35 mouse cellular contexts compared by ENCODE assay signal in genomic region chr11:58602800-58603560, GRCm38 (mm10). TPM values are rescaled to one million over a fixed set of nuclear protein-coding genes. Genes with fewer than 3 reads are reported as not detected.
DNase-seq lines count a peak whose midpoint lies in the region; ATAC-seq lines count a peak whose summit lies in the region.
"Had no signal": no experiment of that assay in that cellular context is flagged by ENCODE, and none has a peak within 500 bp of the region (broad histone marks: within the 10 kb centered on the region; RNA-seq: fewer than 3 reads in every experiment).

No protein-coding gene starts in this region.

- H3K9me3 ChIP-seq in hindbrain, embryonic 16.5 days (ENCODE audit: control insufficient read depth, low read length), result no peaks in the 10 kb centered on the region
- H3K9me3 ChIP-seq: embryonic facial prominence, embryonic 10.5 days; embryonic facial prominence, embryonic 15.5 days; forebrain, embryonic 12.5 days; hindbrain, embryonic 10.5 days; hindbrain, embryonic 15.5 days; kidney, embryonic 15.5 days; midbrain, embryonic 13.5 days had no signal

- H3K27me3 ChIP-seq in hindbrain, embryonic 16.5 days (replicated peaks; ENCODE audit: control insufficient read depth, insufficient read depth, low read length), result no peaks in the 10 kb centered on the region
- H3K27me3 ChIP-seq: embryonic facial prominence, embryonic 15.5 days; forebrain, embryonic 12.5 days; hindbrain, embryonic 15.5 days; kidney, embryonic 15.5 days; midbrain, embryonic 13.5 days had no signal

- no peak overlapping the region for H3K27ac ChIP-seq in hindbrain, embryonic 16.5 days (ENCODE audit: low read depth, low read length)
- H3K27ac ChIP-seq: embryonic facial prominence, embryonic 10.5 days; embryonic facial prominence, embryonic 15.5 days; forebrain, embryonic 12.5 days; hindbrain, embryonic 10.5 days; hindbrain, embryonic 15.5 days; kidney, embryonic 15.5 days; layer of hippocampus, adult 2 months; macrophage; midbrain, embryonic 13.5 days had no signal

- no peak overlapping the region for H3K4me3 ChIP-seq in hindbrain, embryonic 16.5 days (ENCODE audit: low read length)
- H3K4me3 ChIP-seq: embryonic facial prominence, embryonic 10.5 days; embryonic facial prominence, embryonic 15.5 days; forebrain, embryonic 12.5 days; hindbrain, embryonic 10.5 days; hindbrain, embryonic 15.5 days; kidney, embryonic 15.5 days; layer of hippocampus, adult 2 months; midbrain, embryonic 13.5 days had no signal

- H3K9ac ChIP-seq in hindbrain, embryonic 16.5 days (ENCODE audit: low read depth, low read length), result no peak overlapping the region
- H3K9ac ChIP-seq: embryonic facial prominence, embryonic 15.5 days; forebrain, embryonic 12.5 days; hindbrain, embryonic 15.5 days; kidney, embryonic 15.5 days; midbrain, embryonic 13.5 days had no signal

- ATAC-seq in hindbrain, embryonic 16.5 days, result no peak
- ATAC-seq: midbrain, embryonic 13.5 days had no signal

- H3K36me3 ChIP-seq in hindbrain, embryonic 16.5 days (ENCODE audit: control insufficient read depth, insufficient read depth, low read length), result no peaks in the 10 kb centered on the region
- H3K36me3 ChIP-seq: embryonic facial prominence, embryonic 10.5 days; embryonic facial prominence, embryonic 15.5 days; forebrain, embryonic 12.5 days; hindbrain, embryonic 10.5 days; hindbrain, embryonic 15.5 days; kidney, embryonic 15.5 days; midbrain, embryonic 13.5 days had no signal

- no peaks in the 10 kb centered on the region for H3K4me1 ChIP-seq in hindbrain, embryonic 16.5 days (ENCODE audit: control insufficient read depth, insufficient read depth, low read depth, low read length)
- H3K4me1 ChIP-seq: embryonic facial prominence, embryonic 10.5 days; embryonic facial prominence, embryonic 15.5 days; forebrain, embryonic 12.5 days; hindbrain, embryonic 10.5 days; hindbrain, embryonic 15.5 days; kidney, embryonic 15.5 days; midbrain, embryonic 13.5 days had no signal

- H3K4me2 ChIP-seq in hindbrain, embryonic 16.5 days (ENCODE audit: low read length), result no peak overlapping the region
- H3K4me2 ChIP-seq: embryonic facial prominence, embryonic 15.5 days; forebrain, embryonic 12.5 days; hindbrain, embryonic 15.5 days; kidney, embryonic 15.5 days; midbrain, embryonic 13.5 days had no signal

- peak; percentile 33 for DNase-seq in testis, postnatal 14 days (ENCODE audit: low spot score)
- no peak for DNase-seq in testis, postnatal 10 days (ENCODE audit: low spot score)
- peak; percentile 29 for DNase-seq in MEL-GATA-1-ER (ENCODE audit: extremely low read depth, low read depth)
- DNase-seq in c-Kit-positive CD71-positive TER-119-positive erythroid progenitor cells, embryonic 14.5 days (ENCODE audit: low spot score), result peak; percentile 10
- DNase-seq in layer of hippocampus, adult 9-10 months (ENCODE audit: low spot score), result no peak
- no peak for DNase-seq in thymus, postnatal 4 days
- DNase-seq: adrenal gland, postnatal 10 days; cerebellum, adult 2 months; cerebellum, postnatal 14 days; gastrocnemius, postnatal 14 days; heart, postnatal 14 days; kidney, adult 18-20 months; kidney, postnatal 25 days; layer of hippocampus, postnatal 36 days; left cerebral cortex, postnatal 4 days; thymus, postnatal 25 days had no signal

- WGBS in hindbrain, embryonic 16.5 days, result 82% methylated on average over 6 of the region's 6 CpGs

RNA-seq across cellular contexts. Expression of gene Olfr324, which starts 8.1 kb away (rescaled TPM):
- 0.08 and 0.30 TPM in 2 replicates for polyA plus RNA-seq in hindbrain, embryonic 16.5 days (2015; fragmentation: Nextera tagmentation; extraction: Ambion mirVana)
- polyA plus RNA-seq: C2C12; cerebellum, adult 2 months; embryonic facial prominence, embryonic 10.5 days; embryonic facial prominence, embryonic 15.5 days; forebrain, embryonic 12.5 days; heart, embryonic 14.5 days; hindbrain, embryonic 10.5 days; intestine, embryonic 14.5 days; kidney, embryonic 15.5 days; limb, embryonic 14.5 days; liver, embryonic 16.5 days; lung, embryonic 16.5 days; macrophage; midbrain, embryonic 13.5 days; stomach, embryonic 14.5 days; testis, adult 2 months had no signal

RNA-seq across cellular contexts. Expression of gene 2210407C18Rik, which starts 12.9 kb away (rescaled TPM):
- polyA plus RNA-seq in hindbrain, embryonic 16.5 days (2015; fragmentation: Nextera tagmentation; extraction: Ambion mirVana), result not detected in 2 replicates
- polyA plus RNA-seq: C2C12; cerebellum, adult 2 months; embryonic facial prominence, embryonic 10.5 days; embryonic facial prominence, embryonic 15.5 days; forebrain, embryonic 12.5 days; heart, embryonic 14.5 days; hindbrain, embryonic 10.5 days; hindbrain, embryonic 15.5 days; kidney, embryonic 15.5 days; limb, embryonic 14.5 days; liver, embryonic 16.5 days; lung, embryonic 16.5 days; macrophage; midbrain, embryonic 13.5 days; neural tube, embryonic 14.5 days; testis, adult 2 months had no signal

RNA-seq across cellular contexts. Expression of gene Olfr325, which starts 25.4 kb away (rescaled TPM):
- polyA plus RNA-seq in hindbrain, embryonic 16.5 days (2015; fragmentation: Nextera tagmentation; extraction: Ambion mirVana), result not detected in 2 replicates
- polyA plus RNA-seq: C2C12; cerebellum, adult 2 months; embryonic facial prominence, embryonic 10.5 days; embryonic facial prominence, embryonic 15.5 days; forebrain, embryonic 12.5 days; heart, embryonic 14.5 days; hindbrain, embryonic 10.5 days; hindbrain, embryonic 15.5 days; intestine, embryonic 14.5 days; kidney, embryonic 15.5 days; limb, embryonic 14.5 days; liver, embryonic 16.5 days; lung, embryonic 16.5 days; macrophage; midbrain, embryonic 13.5 days; neural tube, embryonic 14.5 days; stomach, embryonic 14.5 days had no signal

RNA-seq across cellular contexts. Expression of gene Olfr323, which starts 27.3 kb away (rescaled TPM):
- not detected in 2 replicates for polyA plus RNA-seq in hindbrain, embryonic 16.5 days (2015; fragmentation: Nextera tagmentation; extraction: Ambion mirVana)
- polyA plus RNA-seq: C2C12; cerebellum, adult 2 months; embryonic facial prominence, embryonic 10.5 days; forebrain, embryonic 12.5 days; heart, embryonic 14.5 days; hindbrain, embryonic 10.5 days; hindbrain, embryonic 15.5 days; kidney, embryonic 15.5 days; limb, embryonic 14.5 days; liver, embryonic 16.5 days; lung, embryonic 16.5 days; macrophage; midbrain, embryonic 13.5 days; neural tube, embryonic 14.5 days; stomach, embryonic 14.5 days had no signal

RNA-seq across cellular contexts. Expression of gene Olfr224, which starts 32.6 kb away (rescaled TPM):
- polyA plus RNA-seq in hindbrain, embryonic 16.5 days (2015; fragmentation: Nextera tagmentation; extraction: Ambion mirVana), result 0.15 and 0.17 TPM in 2 replicates
- polyA plus RNA-seq: C2C12; cerebellum, adult 2 months; embryonic facial prominence, embryonic 10.5 days; forebrain, embryonic 12.5 days; heart, embryonic 14.5 days; hindbrain, embryonic 10.5 days; hindbrain, embryonic 15.5 days; intestine, embryonic 14.5 days; kidney, embryonic 15.5 days; liver, embryonic 16.5 days; lung, embryonic 16.5 days; macrophage; midbrain, embryonic 13.5 days; neural tube, embryonic 14.5 days; stomach, embryonic 14.5 days; testis, adult 2 months had no signal

Comparison
In these comparisons a context has a peak if more than half of its experiments do, and no peak if none do; other contexts are left out.
1. DNase-seq: peak in testis, postnatal 14 days (single experiment), MEL-GATA-1-ER (single experiment) and c-Kit-positive CD71-positive TER-119-positive erythroid progenitor cells, embryonic 14.5 days (single experiment); none in testis, postnatal 10 days (single experiment), layer of hippocampus, adult 9-10 months (single experiment) and thymus, postnatal 4 days (single experiment).